Mouse (Mus musculus): ENCODE measurements around the gene Pctp.

- no peak for TF ChIP-seq CTCF (IDR thresholded peaks at IDR 0.05; ENCODE audit: low read depth, low read length)
- no peak for TF ChIP-seq POLR2A (IDR thresholded peaks at IDR 0.05; ENCODE audit: extremely low read depth, insufficient read depth, low read length)
Observed at GRCm38 (mm10) chr11:89984436-89984835, 18.3 kb downstream of the Pctp start.
